Mouse (Mus musculus) MEL-GATA-1-ER (cell line): ENCODE results near the gene Abhd16a.

Experiments used
- DNase-seq: peaks from one replicate; pipeline ENCODE4 v3.0.0-alpha.2; 2012; ENCODE audit warnings: low read depth; ENCODE audit errors: extremely low read depth

Gene Abhd16a

DNA sequence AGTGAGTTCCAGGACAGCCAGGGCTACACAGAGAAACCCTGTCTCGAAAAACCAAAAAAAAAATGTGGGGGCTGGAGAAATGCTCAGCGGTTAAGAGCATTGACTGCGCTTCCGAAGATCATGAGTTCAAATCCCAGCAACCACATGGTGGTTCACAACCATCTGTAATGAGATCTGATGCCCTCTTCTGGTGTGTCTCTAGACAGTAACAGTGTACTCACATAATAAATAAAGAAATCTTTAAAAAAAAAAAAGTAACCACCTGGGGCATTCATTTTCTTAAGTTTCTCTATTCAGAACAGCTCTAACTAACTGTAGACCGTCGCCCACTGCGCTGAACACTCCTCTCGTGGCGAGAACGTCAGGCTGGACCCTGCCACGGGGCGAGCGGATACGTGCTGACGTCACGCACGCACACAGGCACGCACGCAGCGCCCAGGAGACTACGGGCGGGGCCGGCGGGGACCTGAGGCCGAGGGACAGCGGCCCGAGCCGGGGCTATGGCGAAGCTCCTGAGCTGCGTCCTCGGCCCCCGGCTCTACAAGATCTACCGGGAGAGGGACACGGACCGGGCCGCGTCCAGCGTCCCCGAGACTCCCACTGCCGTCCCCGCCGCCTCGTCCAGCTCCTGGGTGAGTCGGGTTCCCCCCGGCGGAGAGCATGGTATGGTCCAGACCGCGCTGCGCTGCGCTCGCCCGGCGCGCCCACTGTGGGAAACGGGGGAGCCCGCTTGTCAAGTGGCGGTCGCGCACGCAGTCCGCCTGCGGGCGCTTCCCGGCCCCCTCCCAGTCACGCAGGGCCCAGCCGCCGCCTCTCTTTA lies at the start of gene Abhd16a:
Gene Abhd16a (plus strand): TSS at position 439 of the 820 bp plus-strand sequence.
- DNase-seq = peak; percentile 74

DNA sequence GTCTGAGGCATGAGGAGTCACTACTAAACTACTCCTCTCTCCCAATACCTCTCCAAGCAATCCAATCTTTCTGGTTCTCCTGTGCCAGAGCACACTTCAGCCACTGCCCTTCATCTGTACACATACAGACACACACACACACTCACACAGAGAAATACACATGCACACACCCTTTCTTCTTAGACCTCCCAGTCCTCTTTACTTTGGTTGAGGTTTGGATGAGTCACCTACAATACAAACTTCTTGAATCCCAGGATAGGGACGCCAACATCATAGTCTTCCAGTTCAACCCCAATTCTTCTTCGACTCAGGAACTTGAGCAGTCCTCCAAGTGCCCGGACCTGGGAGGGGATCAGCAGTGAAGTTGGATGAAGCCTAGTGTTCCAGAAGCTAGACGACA lies 45.3 kb upstream of the Abhd16a start:
- no peak for DNase-seq

DNA sequence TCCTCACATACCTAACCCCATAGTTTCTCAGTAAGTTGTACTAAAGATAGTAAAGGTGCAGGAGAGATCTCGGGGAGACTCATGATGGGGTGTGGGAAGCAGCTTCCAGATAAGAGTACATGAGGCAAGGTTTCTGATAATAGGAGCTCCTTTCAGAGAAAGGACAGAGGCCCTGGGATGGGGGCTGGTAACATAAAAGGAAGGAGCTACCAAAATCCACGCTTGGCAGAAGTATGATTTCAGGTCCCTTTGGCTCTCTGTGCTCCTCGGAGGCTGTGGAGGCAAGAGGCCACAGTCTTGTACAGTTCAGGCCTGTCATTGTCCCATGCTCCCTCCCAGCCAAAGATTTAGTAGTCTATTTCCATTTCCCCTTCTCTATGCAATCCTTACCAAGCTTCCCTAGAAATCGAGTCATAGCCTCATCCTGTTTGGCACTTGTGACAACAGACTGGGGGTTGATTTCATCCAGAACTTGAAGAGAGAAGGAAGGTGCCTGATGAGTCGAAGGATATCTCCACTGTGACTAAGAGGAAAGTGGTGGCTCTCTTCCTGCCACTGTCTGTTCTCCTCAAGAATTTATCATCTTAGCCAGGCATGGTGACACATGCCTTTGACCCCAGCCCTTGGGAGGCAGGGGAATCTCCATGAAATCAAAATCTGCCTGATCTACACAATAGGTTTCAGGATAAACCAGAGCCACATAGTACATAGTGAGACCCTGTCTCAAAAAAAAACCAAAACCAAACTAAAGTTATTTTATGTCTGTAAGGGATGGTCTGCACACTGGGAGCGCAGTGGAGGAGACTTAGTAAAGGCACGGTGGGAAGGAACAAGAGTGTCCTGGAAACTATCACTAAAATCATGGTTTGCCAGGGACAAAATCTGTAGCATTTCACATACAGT lies 43.9 kb upstream of the Abhd16a start:
- peak; percentile 67 for DNase-seq

DNA sequence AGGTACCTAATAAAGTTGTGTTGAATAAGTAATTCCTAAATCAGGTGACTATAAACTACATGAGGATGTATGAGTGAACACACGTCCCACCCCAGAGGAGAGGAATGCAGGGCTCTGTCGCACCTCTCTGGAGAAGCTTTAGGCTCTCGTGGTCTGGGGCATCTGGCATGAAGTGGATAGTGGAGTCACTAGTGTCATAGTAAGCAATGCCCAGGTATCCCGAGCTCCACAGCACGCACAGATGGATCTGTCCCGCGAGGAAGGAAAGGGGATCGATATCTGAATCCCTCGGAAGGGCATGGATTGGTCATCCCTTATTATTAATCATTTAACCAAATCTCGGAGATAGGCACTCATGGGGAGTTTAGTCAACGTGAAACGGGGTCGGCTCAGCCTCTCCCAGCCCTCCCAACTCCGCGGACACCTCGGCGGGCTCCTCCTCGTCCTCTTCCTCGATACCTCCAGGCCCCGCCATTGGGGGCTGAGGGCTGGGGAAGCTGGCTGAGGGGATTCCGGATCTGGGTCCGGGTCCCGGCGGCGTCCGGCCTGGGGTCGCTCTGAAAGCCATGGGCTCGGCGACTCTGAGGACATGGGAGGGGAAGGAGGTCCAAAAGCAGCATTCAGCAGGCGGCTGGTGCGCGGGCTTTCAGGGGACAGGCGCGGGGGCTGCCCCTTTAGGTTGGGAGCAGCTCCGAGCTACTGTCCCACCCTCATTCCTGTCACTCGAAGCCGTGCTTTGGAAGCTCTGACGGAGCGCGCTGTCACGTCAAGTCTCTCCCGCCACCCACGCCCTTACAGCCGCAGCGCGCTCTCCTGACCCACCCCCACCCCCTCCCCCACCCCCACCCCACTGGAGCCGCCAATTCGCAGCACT lies 43.0 kb upstream of the Abhd16a start:
- no peak for DNase-seq

DNA sequence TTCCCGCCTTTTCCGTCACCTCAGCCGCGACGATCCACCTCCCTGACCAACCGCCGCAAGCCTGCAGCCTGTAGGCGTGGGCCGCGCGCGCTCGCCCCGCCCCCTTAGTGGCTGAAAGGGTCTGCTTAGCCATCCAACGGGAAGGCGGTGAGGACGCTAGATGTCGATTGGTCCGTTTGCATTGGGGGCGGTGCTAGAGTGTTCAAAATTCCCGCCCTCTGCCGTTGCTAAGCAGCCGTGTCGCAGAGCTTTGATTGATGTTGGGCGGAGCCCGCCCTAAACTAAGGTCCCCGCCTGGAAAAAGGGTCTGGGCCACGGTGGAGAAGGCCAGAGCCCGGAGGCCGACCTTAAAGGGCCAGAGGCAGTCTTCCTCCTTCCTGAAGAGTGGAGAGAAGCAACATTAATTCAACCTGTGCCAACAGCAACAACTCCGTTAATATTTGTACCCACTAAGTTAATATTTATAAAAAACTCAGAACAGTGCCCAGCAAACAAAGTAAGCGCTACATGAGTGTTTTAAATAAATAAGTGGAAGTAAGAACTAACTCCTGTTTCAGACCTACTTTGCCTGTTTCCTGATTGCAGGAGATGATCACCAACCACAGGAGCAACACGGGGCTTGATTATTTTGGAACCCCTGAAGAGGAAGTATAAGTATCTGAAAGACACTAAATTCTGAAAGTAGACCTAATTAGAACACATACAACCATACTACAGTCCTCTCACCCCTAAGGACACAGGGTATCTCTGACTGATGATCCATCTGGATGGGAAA lies 42.2 kb upstream of the Abhd16a start, which contains the start of gene Msh5:
Gene Msh5 (minus strand): TSS at position 65 of the 775 bp plus-strand sequence.
- peak; percentile 95 for DNase-seq

DNA sequence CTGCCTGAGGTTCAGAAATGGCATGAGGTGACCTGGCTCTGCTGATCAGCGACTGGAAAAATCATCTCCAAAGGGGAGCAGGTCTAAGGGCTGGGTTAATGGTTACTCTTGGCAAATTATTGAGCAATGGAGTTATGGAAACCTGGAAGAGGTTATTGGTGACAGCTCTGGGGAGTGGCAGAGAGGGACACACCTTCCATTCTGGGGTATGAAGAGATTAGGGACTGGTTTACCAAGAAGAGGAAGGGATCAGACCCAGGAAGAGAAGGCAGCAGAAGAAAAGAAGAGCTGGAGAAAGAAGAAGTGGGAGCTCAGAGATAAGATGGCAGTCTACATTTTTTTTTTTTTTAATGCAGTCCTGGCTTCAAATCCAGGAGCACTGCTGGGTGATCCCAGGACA lies 41.4 kb upstream of the Abhd16a start:
- peak; percentile 80 for DNase-seq

DNA sequence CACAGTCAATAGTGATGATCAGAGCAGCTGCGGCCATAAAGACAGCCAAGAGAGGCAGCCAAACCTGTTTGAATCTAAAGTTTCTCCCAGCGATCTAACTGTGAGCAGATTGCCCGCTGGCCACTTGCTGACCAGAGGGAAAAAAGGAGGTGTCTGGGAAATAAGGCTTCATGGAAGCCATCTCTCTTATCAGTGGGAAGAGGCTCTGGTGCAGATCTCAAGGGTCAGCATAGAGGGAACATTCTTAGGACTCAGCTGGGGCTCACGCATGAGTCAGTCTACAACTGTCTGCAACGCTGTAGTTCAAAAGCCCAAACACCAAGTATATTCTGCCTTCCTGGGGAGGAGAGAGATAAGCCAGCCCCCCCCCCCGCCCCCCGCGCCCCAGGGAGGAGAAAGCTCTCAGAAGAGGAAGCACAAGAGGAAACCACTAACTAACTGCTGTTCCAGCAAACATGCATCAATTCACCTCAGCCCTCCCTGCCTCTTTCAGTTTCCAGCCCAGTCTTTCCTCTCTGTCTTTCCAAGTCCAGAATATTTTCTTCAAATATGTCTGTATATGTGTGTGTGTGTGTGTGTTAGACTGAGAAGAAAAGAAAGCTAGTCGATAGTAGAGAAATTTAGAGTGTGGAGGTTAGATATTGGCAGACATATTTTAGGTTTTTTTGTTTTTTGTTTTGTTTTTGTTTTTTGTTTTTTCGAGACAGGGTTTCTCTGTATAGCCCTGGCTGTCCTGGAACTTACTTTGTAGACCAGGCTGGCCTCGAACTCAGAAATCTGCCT lies 40.7 kb upstream of the Abhd16a start:
- DNase-seq = peak; percentile 83

DNA sequence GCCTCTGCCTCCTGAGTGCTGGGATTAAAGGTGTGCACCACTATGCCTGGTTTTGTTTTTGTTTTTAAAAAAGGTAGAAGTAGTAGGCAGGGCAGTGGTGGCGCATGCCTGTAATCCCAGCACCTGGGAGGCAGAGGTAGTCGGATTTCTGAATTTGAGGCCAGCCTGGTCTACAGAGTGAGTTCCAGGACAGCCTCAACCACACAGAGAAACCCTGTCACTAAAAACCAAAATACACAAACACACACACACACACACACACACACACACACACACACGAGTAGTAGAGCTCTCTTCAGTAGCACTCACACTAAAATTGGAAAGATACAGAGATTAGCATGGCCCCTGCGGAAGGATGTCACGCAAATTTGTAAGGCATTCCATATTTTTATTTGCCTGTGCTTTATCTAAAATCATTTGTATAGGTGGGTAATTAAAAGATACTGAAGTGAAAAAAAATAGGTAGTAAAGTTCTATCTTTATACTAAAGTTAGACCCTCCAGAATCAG lies 40.1 kb upstream of the Abhd16a start:
- DNase-seq = no peak

DNA sequence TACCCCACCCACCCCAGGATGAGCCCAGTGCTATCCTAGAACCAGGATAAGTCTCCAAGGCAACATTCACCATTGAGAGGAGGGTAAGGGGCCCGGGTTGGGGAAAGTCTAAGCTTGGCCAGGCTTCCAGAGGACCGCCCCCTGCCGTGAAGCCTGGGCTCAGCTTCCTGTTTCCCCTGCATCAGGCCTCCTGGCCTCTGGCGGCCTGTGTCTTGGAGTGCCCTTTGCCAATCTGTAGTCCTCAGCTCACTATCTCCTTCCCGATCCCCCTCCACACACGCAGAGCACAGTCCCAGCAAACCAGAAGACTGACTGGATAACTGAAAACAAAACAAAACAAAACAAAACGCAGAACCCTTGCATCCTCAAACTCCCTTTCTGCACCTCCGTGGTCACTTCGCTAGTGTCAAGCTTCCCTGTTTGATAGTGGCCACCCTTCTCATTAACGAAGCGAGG lies 39.5 kb upstream of the Abhd16a start, which contains the start of gene Clic1:
Gene Clic1 (plus strand): TSS at position 406 of the 456 bp plus-strand sequence.
- DNase-seq = peak; percentile 77

DNA sequence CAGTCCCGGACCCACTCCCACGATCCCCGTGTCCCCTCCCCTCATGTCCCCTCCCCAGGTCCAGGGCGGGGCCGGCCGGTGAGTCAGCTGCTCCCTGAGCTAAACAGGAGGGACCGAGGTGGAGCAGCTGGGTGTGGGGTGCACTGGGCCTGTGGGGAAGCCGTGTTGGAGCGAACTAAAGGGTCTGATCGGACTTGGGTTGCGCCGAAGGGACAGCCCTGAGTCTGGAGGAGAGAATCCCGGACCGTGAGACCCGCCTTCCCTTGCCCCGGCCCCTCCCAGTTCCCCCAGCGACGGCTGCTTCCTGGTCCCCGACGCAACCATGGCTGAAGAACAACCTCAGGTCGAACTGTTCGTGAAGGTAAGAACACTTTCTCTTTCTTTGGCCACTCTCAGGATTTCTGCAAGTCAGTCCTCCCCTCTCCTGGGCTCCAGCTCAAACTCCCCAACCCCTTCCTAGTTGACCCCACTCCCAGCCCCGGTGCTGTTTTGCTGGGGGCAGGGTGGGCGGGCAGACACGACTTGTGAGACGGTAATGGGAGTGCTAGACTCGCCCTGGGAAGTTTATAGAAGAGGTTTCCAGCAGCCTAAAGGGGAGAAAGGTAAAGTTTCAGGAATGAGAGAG lies 38.8 kb upstream of the Abhd16a start:
- DNase-seq = no peak

DNA sequence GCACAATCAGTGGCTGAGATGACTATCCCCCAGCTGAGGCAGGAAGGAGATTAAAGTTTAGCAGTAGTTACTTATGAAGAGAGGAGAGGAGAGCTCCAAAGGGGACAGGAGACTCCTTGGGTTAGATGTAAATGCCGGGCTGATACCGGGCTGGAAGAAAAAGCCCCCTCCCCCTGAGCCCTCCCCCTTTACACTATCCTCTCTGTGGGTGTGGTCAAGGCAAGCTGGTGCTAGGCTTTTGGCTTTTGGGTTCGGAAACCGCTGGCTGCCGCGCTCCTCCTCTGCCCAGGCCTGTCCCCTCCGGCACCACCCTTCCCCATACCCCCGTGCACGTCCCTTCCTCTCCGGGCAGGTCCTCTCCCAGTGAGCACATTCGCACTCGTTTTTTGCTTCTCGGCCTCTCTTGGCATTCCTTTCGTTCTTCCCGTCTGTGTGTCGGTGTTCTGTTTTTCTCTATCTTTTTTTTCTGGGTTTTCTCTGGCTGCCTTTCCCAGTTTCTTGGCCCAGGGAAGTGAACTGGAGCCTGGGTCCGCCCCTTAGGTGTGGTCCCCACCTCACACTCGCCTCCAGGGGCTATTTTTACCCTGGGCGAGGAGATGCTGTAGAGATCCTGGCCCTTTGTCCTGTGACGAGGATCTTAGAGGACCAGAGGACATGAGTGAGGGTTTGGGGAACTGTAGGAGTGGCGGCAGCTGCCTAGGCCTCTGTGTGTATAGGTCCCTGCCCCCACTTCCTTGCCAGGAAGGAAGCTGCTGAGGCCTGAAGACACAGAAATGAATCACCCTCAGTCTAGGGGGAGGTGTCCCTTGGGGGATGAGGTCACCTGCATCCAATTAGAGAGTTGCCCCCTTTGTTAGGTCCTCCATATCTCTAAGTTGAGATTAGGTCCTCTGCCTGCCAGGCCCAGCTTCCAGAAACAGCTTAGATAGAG lies 37.6 kb upstream of the Abhd16a start:
- peak; percentile 97 for DNase-seq

DNA sequence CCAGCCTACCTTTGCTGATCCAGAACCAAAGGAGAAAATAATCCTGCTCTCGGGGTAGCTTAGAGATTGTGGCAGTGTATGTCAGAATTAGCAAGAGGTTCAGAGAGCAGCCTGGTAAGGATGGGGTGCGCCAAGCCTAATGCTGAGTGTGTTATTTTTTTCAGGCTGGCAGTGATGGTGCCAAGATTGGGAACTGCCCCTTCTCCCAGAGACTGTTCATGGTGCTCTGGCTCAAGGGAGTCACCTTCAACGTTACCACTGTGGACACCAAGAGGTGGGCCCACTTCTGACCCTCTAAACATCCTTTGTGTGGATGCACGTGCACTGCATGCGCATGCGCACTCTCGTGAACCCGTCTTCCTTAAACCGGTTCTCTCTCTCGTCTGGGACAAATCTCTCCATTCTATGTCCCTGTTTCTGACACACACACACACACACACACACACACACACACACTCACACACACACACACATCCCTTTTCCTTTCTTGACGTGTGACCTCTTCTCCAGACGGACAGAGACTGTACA lies 36.7 kb upstream of the Abhd16a start:
- DNase-seq = no peak

DNA sequence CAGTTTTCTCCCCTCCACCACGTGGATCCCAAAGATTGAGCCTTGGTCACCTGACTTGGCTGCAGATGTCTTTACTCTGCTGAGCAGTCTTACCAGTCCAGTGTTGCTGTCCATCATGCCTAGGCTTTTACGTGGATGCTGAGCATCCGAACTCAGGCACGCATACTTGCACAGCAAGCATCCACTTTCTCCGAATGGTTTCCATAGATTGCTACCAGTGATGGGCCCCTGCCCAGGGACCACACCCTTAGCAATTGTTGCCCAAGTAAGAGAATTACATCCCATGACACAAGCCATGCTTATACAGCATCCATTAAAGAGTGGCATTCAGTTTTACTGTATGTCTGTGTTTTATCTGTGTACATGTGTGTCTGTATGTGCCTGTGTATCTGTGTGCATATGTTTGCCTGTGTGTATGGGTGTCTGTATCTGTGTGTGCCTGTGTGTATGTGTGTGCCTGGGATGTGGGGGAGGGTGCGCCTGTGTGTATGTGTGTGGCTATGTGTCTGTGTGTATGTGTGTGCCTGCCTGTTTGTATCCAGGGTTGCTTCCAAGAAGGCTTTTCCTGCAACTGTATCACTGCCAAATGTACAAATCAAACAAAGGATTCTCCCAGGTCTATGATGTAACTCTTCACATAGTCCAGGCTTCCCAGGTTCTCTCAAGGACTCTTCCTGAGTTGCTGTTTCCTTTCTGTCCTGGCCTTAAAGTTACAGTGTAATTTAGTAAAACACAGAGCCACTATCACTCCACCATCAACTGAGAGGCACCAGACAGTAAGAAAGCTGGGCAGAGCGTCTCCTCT lies 33.2 kb upstream of the Abhd16a start:
- no peak for DNase-seq

DNA sequence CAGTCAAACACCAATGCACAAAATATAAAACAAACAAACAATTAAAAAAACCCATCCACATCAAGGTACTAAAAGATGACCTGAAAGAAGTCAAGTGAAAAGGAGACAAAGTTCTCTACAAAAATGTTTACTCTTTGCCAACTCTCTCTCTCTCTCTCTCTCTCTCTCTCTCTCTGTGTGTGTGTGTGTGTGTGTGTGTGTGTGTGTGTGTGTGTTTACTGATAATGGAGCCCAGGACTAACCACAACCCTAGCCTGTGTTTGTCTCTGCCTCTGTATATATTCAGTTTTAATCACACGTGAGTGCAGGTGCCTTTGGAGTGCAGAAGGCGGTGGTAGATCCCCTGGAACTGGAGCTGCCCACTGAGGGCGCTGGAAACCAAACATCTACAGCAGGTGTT lies 32.0 kb upstream of the Abhd16a start:
- no peak for DNase-seq

DNA sequence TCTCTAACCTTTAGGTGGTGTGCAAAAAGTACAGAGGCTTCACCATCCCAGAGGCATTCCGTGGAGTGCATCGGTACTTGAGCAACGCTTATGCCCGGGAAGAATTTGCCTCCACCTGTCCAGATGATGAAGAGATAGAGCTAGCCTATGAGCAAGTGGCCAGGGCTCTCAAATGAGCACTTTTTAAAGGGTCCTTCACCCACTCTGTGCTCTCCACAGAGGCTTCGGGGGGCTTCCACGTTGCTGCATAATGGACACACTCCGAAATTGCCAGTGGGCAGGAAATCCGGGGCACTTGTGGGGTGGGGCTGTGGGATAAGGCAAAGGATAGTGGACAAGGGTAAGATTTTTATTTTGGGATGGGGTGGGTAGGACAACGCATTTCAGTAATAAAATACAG lies 30.7 kb upstream of the Abhd16a start:
- no peak for DNase-seq
